Mouse (Mus musculus): Measurements from ENCODE around the gene Lsamp. TPM values are rescaled to one million over a fixed set of nuclear protein-coding genes. Genes with fewer than 3 reads are reported as not detected.

Lsamp gene
- polyA plus RNA-seq, 1 experiment from 2014 or later = not detected

- Histone ChIP-seq H3K79me2 (ENCODE audit: inconsistent target) (no peaks in the 10 kb centered on the region), H3K4me3 (ENCODE audit: inconsistent target) (no peak overlapping the region), H3K27ac (no peak overlapping the region), H3K36me3 (ENCODE audit: inconsistent target) (no peaks in the 10 kb centered on the region)
- 83% methylated on average over 2 of the region's 2 CpGs for WGBS (ENCODE audit: missing documents)
Measured at GRCm38 (mm10) chr16:41125051-41125450, 1140.9 kb downstream of the Lsamp start.

- 65% methylated on average over 4 of the region's 4 CpGs for WGBS (ENCODE audit: missing documents)
- Histone ChIP-seq H3K27ac (no peak overlapping the region), H3K36me3 (ENCODE audit: inconsistent target) (no peaks in the 10 kb centered on the region), H3K79me2 (ENCODE audit: inconsistent target) (no peaks in the 10 kb centered on the region), H3K4me3 (ENCODE audit: inconsistent target) (no peak overlapping the region)
Measured at GRCm38 (mm10) chr16:41131053-41131452, 1146.9 kb downstream of the Lsamp start.

- 81% methylated on average over 1 of the region's 1 CpGs for WGBS (ENCODE audit: missing documents)
- H3K4me3 ChIP-seq (ENCODE audit: inconsistent target) = no peak overlapping the region
Measured at GRCm38 (mm10) chr16:41172839-41173238, 1188.7 kb downstream of the Lsamp start.

GRCm38 (mm10) chr16:41179557-41179956 lies 1195.4 kb downstream of the Lsamp start:
- no peaks in the 10 kb centered on the region for H3K79me2 ChIP-seq (ENCODE audit: inconsistent target)
- H3K27ac ChIP-seq = no peak overlapping the region
- WGBS (ENCODE audit: missing documents) = 55% methylated on average over 3 of the region's 3 CpGs
- H3K4me3 ChIP-seq (ENCODE audit: inconsistent target) = no peak overlapping the region
- H3K36me3 ChIP-seq (ENCODE audit: inconsistent target) = no peaks in the 10 kb centered on the region

More at GRCm38 (mm10) chr16:41172839-41173238, 1188.7 kb downstream of the Lsamp start:
- Histone ChIP-seq H3K36me3 (ENCODE audit: inconsistent target) (no peaks in the 10 kb centered on the region), H3K79me2 (ENCODE audit: inconsistent target) (no peaks in the 10 kb centered on the region), H3K27ac (no peak overlapping the region)

- Histone ChIP-seq H3K79me2 (ENCODE audit: inconsistent target) (no peaks in the 10 kb centered on the region), H3K27ac (no peak overlapping the region), H3K36me3 (ENCODE audit: inconsistent target) (no peaks in the 10 kb centered on the region), H3K4me3 (ENCODE audit: inconsistent target) (no peak overlapping the region)
- WGBS (ENCODE audit: missing documents) = 80% methylated on average over 3 of the region's 3 CpGs
Measured at GRCm38 (mm10) chr16:41180867-41181266, 1196.7 kb downstream of the Lsamp start.

- Histone ChIP-seq H3K27ac (no peak overlapping the region), H3K36me3 (ENCODE audit: inconsistent target) (no peaks in the 10 kb centered on the region), H3K79me2 (ENCODE audit: inconsistent target) (no peaks in the 10 kb centered on the region), H3K4me3 (ENCODE audit: inconsistent target) (no peak overlapping the region)
- WGBS (ENCODE audit: missing documents) = 91% methylated on average over 5 of the region's 5 CpGs
Measured at GRCm38 (mm10) chr16:41210055-41210454, 1225.9 kb downstream of the Lsamp start.

- Histone ChIP-seq H3K36me3 (ENCODE audit: inconsistent target) (no peaks in the 10 kb centered on the region), H3K27ac (no peak overlapping the region), H3K79me2 (ENCODE audit: inconsistent target) (no peaks in the 10 kb centered on the region), H3K4me3 (ENCODE audit: inconsistent target) (no peak overlapping the region)
Measured at GRCm38 (mm10) chr16:41235829-41236228, 1251.7 kb downstream of the Lsamp start.

- WGBS (ENCODE audit: missing documents) = 82% methylated on average over 4 of the region's 4 CpGs
- Histone ChIP-seq H3K4me3 (ENCODE audit: inconsistent target) (no peak overlapping the region), H3K27ac (no peak overlapping the region), H3K79me2 (ENCODE audit: inconsistent target) (no peaks in the 10 kb centered on the region), H3K36me3 (ENCODE audit: inconsistent target) (no peaks in the 10 kb centered on the region)
Measured at GRCm38 (mm10) chr16:41242841-41243240, 1258.7 kb downstream of the Lsamp start.

GRCm38 (mm10) chr16:41244711-41245110 lies 1260.5 kb downstream of the Lsamp start:
- WGBS (ENCODE audit: missing documents) = 16% methylated on average over 2 of the region's 2 CpGs
- Histone ChIP-seq H3K36me3 (ENCODE audit: inconsistent target) (no peaks in the 10 kb centered on the region), H3K27ac (no peak overlapping the region), H3K4me3 (ENCODE audit: inconsistent target) (no peak overlapping the region), H3K79me2 (ENCODE audit: inconsistent target) (no peaks in the 10 kb centered on the region)

GRCm38 (mm10) chr16:41258145-41259035 lies 1274.2 kb downstream of the Lsamp start:
- 60% methylated on average over 12 of the region's 12 CpGs for WGBS (ENCODE audit: missing documents)
- Histone ChIP-seq H3K4me3 (ENCODE audit: inconsistent target) (no peak overlapping the region), H3K27ac (no peak overlapping the region), H3K36me3 (ENCODE audit: inconsistent target) (no peaks in the 10 kb centered on the region), H3K79me2 (ENCODE audit: inconsistent target) (no peaks in the 10 kb centered on the region)

GRCm38 (mm10) chr16:41275999-41276671 lies 1292.0 kb downstream of the Lsamp start:
- no peaks in the 10 kb centered on the region for H3K36me3 ChIP-seq (ENCODE audit: inconsistent target)
- WGBS (ENCODE audit: missing documents) = 88% methylated on average over 2 of the region's 2 CpGs
- no peak overlapping the region for H3K27ac ChIP-seq
- no peaks in the 10 kb centered on the region for H3K79me2 ChIP-seq (ENCODE audit: inconsistent target)
- no peak overlapping the region for H3K4me3 ChIP-seq (ENCODE audit: inconsistent target)

- WGBS (ENCODE audit: missing documents) = 67% methylated on average over 3 of the region's 3 CpGs
- H3K79me2 ChIP-seq (ENCODE audit: inconsistent target) = no peaks in the 10 kb centered on the region
- no peak overlapping the region for H3K4me3 ChIP-seq (ENCODE audit: inconsistent target)
- no peaks in the 10 kb centered on the region for H3K36me3 ChIP-seq (ENCODE audit: inconsistent target)
- no peak overlapping the region for H3K27ac ChIP-seq
Measured at GRCm38 (mm10) chr16:41317992-41318391, 1333.8 kb downstream of the Lsamp start.

GRCm38 (mm10) chr16:41343431-41343830 lies 1359.3 kb downstream of the Lsamp start:
- Histone ChIP-seq H3K4me3 (ENCODE audit: inconsistent target) (no peak overlapping the region), H3K36me3 (ENCODE audit: inconsistent target) (no peaks in the 10 kb centered on the region)
- 90% methylated on average over 1 of the region's 1 CpGs for WGBS (ENCODE audit: missing documents)

GRCm38 (mm10) chr16:41365138-41365537 lies 1381.0 kb downstream of the Lsamp start:
- H3K79me2 ChIP-seq (ENCODE audit: inconsistent target) = no peaks in the 10 kb centered on the region
- no peaks in the 10 kb centered on the region for H3K36me3 ChIP-seq (ENCODE audit: inconsistent target)
- no peak overlapping the region for H3K27ac ChIP-seq
- WGBS (ENCODE audit: missing documents) = 94% methylated on average over 2 of the region's 2 CpGs
- H3K4me3 ChIP-seq (ENCODE audit: inconsistent target) = no peak overlapping the region

More at GRCm38 (mm10) chr16:41343431-41343830, 1359.3 kb downstream of the Lsamp start:
- H3K79me2 ChIP-seq (ENCODE audit: inconsistent target) = no peaks in the 10 kb centered on the region
- no peak overlapping the region for H3K27ac ChIP-seq

- Histone ChIP-seq H3K27ac (no peak overlapping the region), H3K36me3 (ENCODE audit: inconsistent target) (no peaks in the 10 kb centered on the region), H3K4me3 (ENCODE audit: inconsistent target) (no peak overlapping the region), H3K79me2 (ENCODE audit: inconsistent target) (no peaks in the 10 kb centered on the region)
- WGBS (ENCODE audit: missing documents) = 57% methylated on average over 3 of the region's 3 CpGs
Measured at GRCm38 (mm10) chr16:41383702-41384101, 1399.5 kb downstream of the Lsamp start.

Data from macrophage (primary cell).